Mouse (Mus musculus) spleen, adult 2 months (tissue): ENCODE results near the gene Bap1. TPM values are rescaled to one million over a fixed set of nuclear protein-coding genes. Genes with fewer than 3 reads are reported as not detected.

ENCODE experiments used
- DNase-seq, 2 experiments: peaks; one replicate each; pipeline versions ENCODE4 v3.0.0 to v3.0.0-alpha.2; 2012 to 2021; ENCODE audit warnings: low spot score in 2 of 2, low read depth in 1 of 2
- H3K27ac ChIP-seq: fragments of 200-500 bp; 2 replicates; pipeline ENCODE4 v1.5.1; 2012; ENCODE audit warnings: low read length, inconsistent platforms; ENCODE audit not compliant: insufficient read depth
- H3K27me3 ChIP-seq: fragments of 200-500 bp; 2 replicates; pipeline ENCODE4 v1.6.1; 2012; ENCODE audit warnings: mild to moderate bottlenecking, moderate library complexity, low read length, inconsistent platforms; ENCODE audit not compliant: control insufficient read depth, insufficient read depth
- H3K36me3 ChIP-seq: fragments of 200-500 bp; 2 replicates; pipeline ENCODE4 v1.6.1; 2012; ENCODE audit warnings: mild to moderate bottlenecking, low read length, inconsistent platforms; ENCODE audit not compliant: control insufficient read depth, insufficient read depth
- H3K4me1 ChIP-seq: fragments of 200-500 bp; 2 replicates; pipeline ENCODE4 v1.6.1; 2011; ENCODE audit warnings: inconsistent platforms; ENCODE audit not compliant: control insufficient read depth, insufficient read depth, insufficient read length
- H3K4me3 ChIP-seq: fragments of 200-500 bp; 2 replicates; pipeline ENCODE4 v1.5.1; 2011; ENCODE audit warnings: mild to moderate bottlenecking, inconsistent platforms; ENCODE audit not compliant: insufficient read depth, insufficient read length; ENCODE audit errors: extremely low read depth
- CTCF ChIP-seq: fragments of 200-500 bp; IDR thresholded peaks from 2 replicates; pipeline ENCODE4 v1.5.1; 2011; ENCODE audit warnings: mild to moderate bottlenecking, inconsistent platforms; ENCODE audit not compliant: insufficient read depth, insufficient read length, insufficient replicate concordance; ENCODE audit errors: extremely low read depth
- POLR2A ChIP-seq: fragments of 200-500 bp; IDR thresholded peaks from 2 replicates; pipeline ENCODE4 v1.6.1; 2011; ENCODE audit warnings: low read depth, low read length, inconsistent platforms
- WGBS: fragments of 180-500 bp; shearing (Covaris S2); methylation state at CpG from one replicate; pipeline ENCODE4 v1.1.7; 2018; 5-methylcytosine and 5-hydroxymethylcytosine counted together
- polyA plus RNA-seq: library from polyadenylated mRNA; depleted of rRNA; stranded (reverse); fragments of >200 nt; gene quantifications from 2 replicates; pipeline ENCODE4 v1.2.3, GENCODE M21; 2012

Bap1 gene
- polyA plus RNA-seq, 1 experiment = 31.8 TPM

DNA sequence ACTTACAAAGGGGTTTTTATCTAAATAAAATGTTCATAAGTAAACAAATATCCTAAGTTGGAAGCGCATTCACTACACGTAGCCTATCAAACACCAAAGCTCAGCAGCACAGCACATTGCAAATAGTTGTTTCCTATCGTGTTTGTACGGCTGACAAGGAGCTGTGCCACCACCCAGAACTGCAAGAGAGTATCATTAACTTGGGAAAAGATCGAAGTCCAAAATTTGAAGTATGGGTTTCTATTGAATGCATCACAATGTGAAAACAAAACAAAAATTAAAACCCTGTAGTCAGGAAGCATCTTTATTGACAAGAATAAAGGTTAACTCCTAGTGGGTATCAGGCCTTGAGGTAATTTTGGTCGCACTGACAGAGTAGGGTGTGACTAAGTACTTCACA, 2.9 kb upstream of the Bap1 start:
- Histone ChIP-seq H3K27ac (no peak overlapping the region), H3K36me3 (no peaks in the 10 kb centered on the region), H3K4me3 (no peak overlapping the region), H3K27me3 (no peaks in the 10 kb centered on the region), H3K4me1 (no peaks in the 10 kb centered on the region; the same call in 1 of the 2 replicates)
- no peak for DNase-seq
- 93% methylated on average over 6 of the region's 6 CpGs for WGBS
- no peak for TF ChIP-seq POLR2A
- no peak for TF ChIP-seq CTCF

DNA sequence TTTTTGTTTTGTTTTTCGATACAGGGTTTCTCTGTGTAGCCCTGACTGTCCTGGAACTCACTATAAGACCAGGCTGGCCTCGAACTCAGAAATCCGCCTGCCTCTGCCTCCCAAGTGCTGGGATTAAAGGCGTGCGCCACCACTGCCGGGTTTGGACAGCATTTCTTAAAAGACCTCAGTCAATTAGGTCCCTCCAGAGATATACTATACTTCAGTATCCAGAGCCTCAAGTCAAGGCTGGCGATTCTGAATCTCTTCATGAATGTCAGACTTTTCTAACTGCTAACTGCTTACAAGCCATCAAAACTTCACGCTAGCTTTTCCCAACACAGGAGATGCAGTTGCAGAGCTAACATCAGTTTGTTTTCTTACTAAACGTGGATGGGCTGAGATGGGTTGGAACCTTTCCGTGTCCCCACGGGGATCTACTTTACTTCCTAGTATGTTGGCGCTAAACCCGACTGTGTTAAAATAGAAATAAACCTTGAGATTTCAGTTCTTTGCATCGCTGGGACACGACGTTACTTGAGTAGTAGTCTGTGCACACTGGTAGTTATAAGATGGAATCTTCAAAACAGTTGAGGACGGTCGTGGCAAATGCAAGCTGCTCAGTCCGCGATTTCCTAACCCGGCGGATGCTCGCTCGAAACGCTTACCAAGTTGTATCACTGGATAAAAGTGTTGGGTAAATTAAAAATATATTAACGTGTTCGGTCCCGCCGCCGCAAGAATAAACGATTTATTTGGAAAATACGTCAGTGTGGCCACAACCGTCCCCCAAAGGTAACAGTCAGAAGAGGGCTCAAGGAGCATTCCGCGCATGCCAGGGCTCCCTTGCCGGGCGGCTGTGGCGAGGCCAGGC, 797 bp upstream of the Bap1 start:
- DNase-seq = no peak
- no peak for TF ChIP-seq POLR2A
- TF ChIP-seq CTCF = no peak
- WGBS = 11% methylated on average over 38 of the region's 38 CpGs
- no peaks in the 10 kb centered on the region; the same call in 1 of the 2 replicates for H3K4me1 ChIP-seq
- H3K27me3 ChIP-seq = no peaks in the 10 kb centered on the region
- peak overlapping the region; percentile 87 for H3K4me3 ChIP-seq
- H3K36me3 ChIP-seq = peaks cover 10% of the 10 kb centered on the region
- peak overlapping the region; percentile 100 for H3K27ac ChIP-seq

DNA sequence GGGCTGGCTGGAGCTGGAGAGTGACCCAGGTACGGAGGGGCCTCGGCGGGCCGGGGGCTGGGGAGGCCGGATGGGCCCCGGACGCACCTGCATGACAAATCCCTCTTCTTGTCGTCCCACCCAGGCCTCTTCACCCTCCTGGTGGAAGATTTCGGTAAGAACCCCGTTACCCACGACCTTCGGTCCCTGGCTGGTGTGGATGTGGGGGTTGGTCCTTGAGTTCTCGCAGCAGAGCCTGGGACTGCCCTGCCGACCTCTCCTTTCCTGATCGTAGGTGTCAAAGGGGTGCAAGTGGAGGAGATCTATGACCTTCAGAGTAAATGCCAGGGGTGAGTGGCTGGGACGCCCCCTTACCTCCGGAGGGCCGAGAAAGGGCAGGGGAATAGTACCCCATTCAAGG, 376 bp downstream of the Bap1 start:
- no peak for DNase-seq
- H3K27me3 ChIP-seq = no peaks in the 10 kb centered on the region
- peak overlapping the region; percentile 100 for H3K27ac ChIP-seq
- 1% methylated on average over 18 of the region's 18 CpGs for WGBS
- peak overlapping the region; percentile 87 for H3K4me3 ChIP-seq
- no peaks in the 10 kb centered on the region; the same call in 1 of the 2 replicates for H3K4me1 ChIP-seq
- H3K36me3 ChIP-seq = peaks cover 19% of the 10 kb centered on the region
- TF ChIP-seq POLR2A (no peak), CTCF (no peak)

DNA sequence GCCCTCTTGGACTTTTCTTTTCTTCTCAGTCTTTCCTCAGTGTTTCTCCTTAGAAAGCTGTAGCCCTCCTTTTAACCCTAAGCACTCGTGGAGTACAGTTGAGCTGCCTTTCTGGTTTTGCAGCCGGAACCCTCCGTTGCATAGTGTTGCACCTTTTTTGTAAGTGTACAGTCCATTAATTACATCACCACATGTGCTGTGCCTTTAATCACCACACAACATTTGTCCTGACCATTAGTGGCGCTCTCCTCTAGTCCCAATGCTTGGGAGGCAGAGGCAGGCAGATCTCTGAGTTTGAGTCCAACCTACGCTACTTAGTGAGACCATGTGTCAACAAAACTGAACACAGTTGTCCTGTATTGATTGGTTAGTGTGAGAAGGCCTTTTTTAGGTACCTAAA, 841 bp downstream of the Bap1 start:
- H3K4me3 ChIP-seq = peak overlapping the region; percentile 87; the same call in 1 of the 2 replicates
- no peak overlapping the region for H3K27ac ChIP-seq
- H3K36me3 ChIP-seq = peaks cover 23% of the 10 kb centered on the region
- no peak for TF ChIP-seq POLR2A
- TF ChIP-seq CTCF = no peak
- H3K27me3 ChIP-seq = no peaks in the 10 kb centered on the region
- no peaks in the 10 kb centered on the region; the same call in 1 of the 2 replicates for H3K4me1 ChIP-seq
- no peak for DNase-seq
- 83% methylated on average over 5 of the region's 5 CpGs for WGBS

DNA sequence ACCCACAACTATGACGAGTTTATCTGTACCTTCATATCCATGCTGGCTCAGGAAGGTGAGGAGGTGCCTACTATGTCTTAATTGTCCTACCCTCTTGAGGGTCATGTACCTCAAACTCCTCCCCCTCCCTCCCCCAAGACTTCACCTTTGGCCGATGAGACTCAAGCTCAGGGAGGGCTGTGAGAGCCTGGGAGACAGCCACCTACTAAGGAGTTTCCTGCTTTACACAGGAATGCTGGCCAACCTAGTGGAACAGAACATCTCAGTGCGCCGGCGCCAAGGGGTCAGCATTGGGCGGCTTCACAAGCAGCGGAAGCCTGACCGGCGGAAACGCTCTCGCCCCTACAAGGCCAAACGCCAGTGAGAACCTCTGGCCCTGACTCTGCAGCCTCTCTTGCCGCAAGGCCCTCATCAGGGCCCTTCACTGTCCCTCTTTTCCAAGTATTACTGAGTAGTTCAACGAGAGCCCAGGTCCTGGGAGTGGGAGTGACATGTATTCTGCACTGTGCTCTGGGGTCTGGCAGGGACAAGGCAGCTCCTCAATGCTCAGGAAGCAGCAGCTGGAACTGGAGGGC, 7.3 kb downstream of the Bap1 start:
- Histone ChIP-seq H3K4me3 (no peak overlapping the region), H3K4me1 (no peaks in the 10 kb centered on the region), H3K27me3 (no peaks in the 10 kb centered on the region), H3K27ac (no peak overlapping the region), H3K36me3 (peaks cover 50% of the 10 kb centered on the region)
- no peak for DNase-seq
- no peak for TF ChIP-seq POLR2A
- no peak for TF ChIP-seq CTCF
- 95% methylated on average over 14 of the region's 14 CpGs for WGBS

DNA sequence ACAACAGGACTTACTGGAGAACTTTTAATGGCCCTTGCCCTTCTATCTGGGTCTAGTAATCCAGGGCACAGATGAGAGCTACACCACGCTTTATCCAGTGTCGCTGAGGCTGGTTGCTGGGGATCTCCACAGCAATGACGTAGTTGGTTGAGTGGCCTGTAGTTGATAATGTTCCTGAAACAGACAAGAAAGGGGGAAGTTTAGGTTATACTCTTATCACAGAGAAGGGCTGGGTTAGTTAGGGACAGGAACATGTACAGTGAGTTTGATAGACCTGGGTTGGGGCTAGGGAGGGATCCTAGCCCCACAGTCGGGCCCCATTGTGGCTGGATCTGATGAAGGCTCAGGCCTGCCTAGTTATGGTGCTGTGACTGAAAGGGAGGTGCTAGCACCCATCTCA, 9.1 kb downstream of the Bap1 start:
- no peaks in the 10 kb centered on the region for H3K27me3 ChIP-seq
- no peak for DNase-seq
- no peaks in the 10 kb centered on the region for H3K4me1 ChIP-seq
- no peak overlapping the region for H3K4me3 ChIP-seq
- peaks cover 41% of the 10 kb centered on the region for H3K36me3 ChIP-seq
- TF ChIP-seq CTCF = no peak
- no peak for TF ChIP-seq POLR2A
- WGBS = 83% methylated on average over 4 of the region's 4 CpGs
- no peak overlapping the region for H3K27ac ChIP-seq

DNA sequence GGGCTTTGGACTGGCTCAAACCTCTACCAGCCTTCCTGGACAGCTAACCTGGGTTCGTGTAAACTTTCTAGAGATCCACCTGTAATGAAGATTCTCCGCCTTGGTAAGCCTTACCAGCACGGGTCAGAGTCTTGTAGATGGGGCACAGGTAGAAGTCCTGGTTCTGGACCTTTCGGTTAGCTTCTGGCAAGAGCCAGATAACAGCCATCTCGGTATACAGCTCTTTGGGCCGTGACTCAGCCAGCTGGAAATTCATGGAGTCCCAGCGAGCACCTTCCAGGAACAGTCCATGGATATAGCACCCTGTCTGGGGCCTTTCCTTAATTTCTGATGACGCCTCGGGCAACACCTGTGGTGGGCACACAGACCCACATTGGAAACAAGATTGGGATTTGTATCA, 9.7 kb downstream of the Bap1 start:
- Histone ChIP-seq H3K27ac (no peak overlapping the region), H3K4me1 (no peaks in the 10 kb centered on the region), H3K36me3 (peaks cover 38% of the 10 kb centered on the region), H3K27me3 (no peaks in the 10 kb centered on the region), H3K4me3 (no peak overlapping the region)
- no peak for DNase-seq
- TF ChIP-seq POLR2A (no peak), CTCF (no peak)
- WGBS = 91% methylated on average over 9 of the region's 9 CpGs
